Mouse (Mus musculus) liver, adult 2 months (tissue): Measurements from ENCODE around the gene Egr4. TPM values are rescaled to one million over a fixed set of nuclear protein-coding genes. Genes with fewer than 3 reads are reported as not detected.

Source experiments
- DNase-seq: peaks from one replicate; pipeline ENCODE4 v3.0.0-alpha.2; 2011; ENCODE audit warnings: low read depth, low spot score; ENCODE audit errors: extremely low read depth
- H3K27ac ChIP-seq: fragments of 200-500 bp; replicated peaks from 2 replicates; pipeline ENCODE4 v1.5.1; 2012; ENCODE audit warnings: low read depth, mild to moderate bottlenecking, control low read depth, inconsistent platforms, low read length; ENCODE audit not compliant: insufficient read depth
- H3K27me3 ChIP-seq: fragments of 200-500 bp; 2 replicates; pipeline ENCODE4 v1.6.1; 2012; ENCODE audit warnings: mild to moderate bottlenecking, moderate library complexity, low read length, inconsistent platforms; ENCODE audit not compliant: control insufficient read depth, insufficient read depth
- H3K36me3 ChIP-seq: fragments of 200-500 bp; 2 replicates; pipeline ENCODE4 v1.6.1; 2012; ENCODE audit warnings: low read length, inconsistent platforms; ENCODE audit not compliant: control insufficient read depth, insufficient read depth
- H3K4me1 ChIP-seq: fragments of 200-500 bp; 2 replicates; pipeline ENCODE4 v1.6.1; 2011; ENCODE audit warnings: low read length; ENCODE audit not compliant: control insufficient read depth, insufficient read depth
- H3K4me3 ChIP-seq: fragments of 200-500 bp; 2 replicates; pipeline ENCODE4 v1.5.1; 2011; ENCODE audit warnings: low read depth, mild to moderate bottlenecking, control low read depth, low read length, moderate library complexity; ENCODE audit not compliant: insufficient read depth
- H3K79me2 ChIP-seq: fragments of 200-500 bp; 2 replicates; pipeline ENCODE4 v1.6.1; 2012; ENCODE audit warnings: inconsistent platforms, mild to moderate bottlenecking, low read length, moderate library complexity; ENCODE audit not compliant: control insufficient read depth, insufficient read depth
- H3K9ac ChIP-seq: fragments of 200-500 bp; 2 replicates; pipeline ENCODE4 v1.6.1; 2012; ENCODE audit warnings: low read depth, mild to moderate bottlenecking, control low read depth, inconsistent platforms, low read length
- CTCF ChIP-seq: fragments of 200-500 bp; IDR thresholded peaks from 2 replicates; pipeline ENCODE4 v1.5.1; 2011; ENCODE audit warnings: low read depth, low read length, control low read depth
- POLR2A ChIP-seq: fragments of 200-500 bp; IDR thresholded peaks from 2 replicates; pipeline ENCODE4 v1.6.1; 2011; ENCODE audit warnings: low read length, control low read depth; ENCODE audit not compliant: insufficient read depth; ENCODE audit errors: extremely low read depth
- WGBS: fragments of 180-500 bp; shearing (Covaris S2); methylation state at CpG from one replicate; pipeline ENCODE4 v1.1.7; 2018; 5-methylcytosine and 5-hydroxymethylcytosine counted together
- polyA plus RNA-seq: library from polyadenylated mRNA; depleted of rRNA; stranded (reverse); fragments of >200 nt; gene quantifications from 2 replicates; pipeline ENCODE4 v1.2.3, GENCODE M21; 2012; rRNA removed
- total RNA-seq: library from RNA; depleted of rRNA; stranded (reverse); fragments of >200 nt; gene quantifications from 2 replicates; pipeline ENCODE4 v1.2.3, GENCODE M21; 2014; rRNA removed

Egr4 gene
- not detected in 2 replicates for total RNA-seq
- not detected in 2 replicates for polyA plus RNA-seq

DNA sequence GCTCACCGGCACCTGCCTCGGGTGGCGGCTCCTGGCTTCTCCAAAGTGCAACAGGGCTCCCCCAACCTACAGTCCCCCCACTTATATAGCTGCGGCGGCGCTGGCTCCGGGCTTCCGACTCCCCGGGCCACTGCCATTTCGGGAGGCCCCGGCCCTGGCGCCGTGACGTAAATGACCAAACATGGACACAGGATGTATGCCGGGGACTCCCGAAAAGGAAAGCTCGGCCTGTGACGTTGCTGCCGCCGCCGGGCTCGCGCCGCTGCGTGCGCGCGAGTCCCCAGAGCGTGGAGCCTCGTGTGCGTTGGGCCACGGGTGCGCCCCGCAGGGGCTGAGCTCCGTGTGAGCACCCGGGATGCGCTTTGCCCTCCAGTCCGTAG, at the start of gene Egr4:
Egr4 (minus strand) TSS at position 59 of the 380 bp plus-strand sequence.
- DNase-seq: no peak
- H3K27me3 ChIP-seq: peaks cover 38% of the 10 kb centered on the region
- no peak within 1 kb of the TSS for H3K4me3 ChIP-seq
- H3K27ac ChIP-seq: no peak within 1 kb of the TSS
- no peaks in the 10 kb centered on the region for H3K36me3 ChIP-seq
- no peak within 1 kb of the TSS for H3K9ac ChIP-seq
- H3K79me2 ChIP-seq: no peaks in the 10 kb centered on the region
- H3K4me1 ChIP-seq: no peaks in the 10 kb centered on the region
- 3% methylated on average over 38 of the region's 38 CpGs for WGBS
- no peak for TF ChIP-seq CTCF
- TF ChIP-seq POLR2A: no peak

GRCm38 (mm10) chr6:85562374-85562773, 49.0 kb upstream of the Egr4 start:
- TF ChIP-seq CTCF (peak; percentile 1; the same call in 1 of the 2 replicates), POLR2A (no peak)
- Histone ChIP-seq H3K9ac (no peak overlapping the region), H3K4me1 (no peaks in the 10 kb centered on the region), H3K79me2 (no peaks in the 10 kb centered on the region), H3K27ac (no peak overlapping the region), H3K36me3 (no peaks in the 10 kb centered on the region), H3K27me3 (no peaks in the 10 kb centered on the region), H3K4me3 (no peak overlapping the region)
- DNase-seq: no peak
- WGBS: 20% methylated on average over 1 of the region's 1 CpGs

GRCm38 (mm10) chr6:85547642-85548041, 34.3 kb upstream of the Egr4 start:
- Histone ChIP-seq H3K79me2 (no peaks in the 10 kb centered on the region), H3K9ac (no peak overlapping the region), H3K27ac (no peak overlapping the region), H3K4me1 (no peaks in the 10 kb centered on the region), H3K36me3 (no peaks in the 10 kb centered on the region), H3K27me3 (peaks cover 2% of the 10 kb centered on the region; the same call in 1 of the 2 replicates), H3K4me3 (no peak overlapping the region)
- 78% methylated on average over 5 of the region's 5 CpGs for WGBS
- no peak for DNase-seq
- TF ChIP-seq CTCF: no peak
- no peak for TF ChIP-seq POLR2A

- 82% methylated on average over 13 of the region's 13 CpGs for WGBS
- TF ChIP-seq POLR2A: no peak
- no peak for TF ChIP-seq CTCF
- H3K27me3 ChIP-seq: peaks cover 2% of the 10 kb centered on the region; the same call in 1 of the 2 replicates
- H3K9ac ChIP-seq: no peak overlapping the region
- no peaks in the 10 kb centered on the region for H3K79me2 ChIP-seq
- no peaks in the 10 kb centered on the region for H3K36me3 ChIP-seq
- no peak for DNase-seq
- H3K4me3 ChIP-seq: no peak overlapping the region
- H3K27ac ChIP-seq: no peak overlapping the region
- H3K4me1 ChIP-seq: no peaks in the 10 kb centered on the region
These were observed 31.0 kb upstream of the Egr4 start for GRCm38 (mm10) chr6:85544251-85544881.

DNA sequence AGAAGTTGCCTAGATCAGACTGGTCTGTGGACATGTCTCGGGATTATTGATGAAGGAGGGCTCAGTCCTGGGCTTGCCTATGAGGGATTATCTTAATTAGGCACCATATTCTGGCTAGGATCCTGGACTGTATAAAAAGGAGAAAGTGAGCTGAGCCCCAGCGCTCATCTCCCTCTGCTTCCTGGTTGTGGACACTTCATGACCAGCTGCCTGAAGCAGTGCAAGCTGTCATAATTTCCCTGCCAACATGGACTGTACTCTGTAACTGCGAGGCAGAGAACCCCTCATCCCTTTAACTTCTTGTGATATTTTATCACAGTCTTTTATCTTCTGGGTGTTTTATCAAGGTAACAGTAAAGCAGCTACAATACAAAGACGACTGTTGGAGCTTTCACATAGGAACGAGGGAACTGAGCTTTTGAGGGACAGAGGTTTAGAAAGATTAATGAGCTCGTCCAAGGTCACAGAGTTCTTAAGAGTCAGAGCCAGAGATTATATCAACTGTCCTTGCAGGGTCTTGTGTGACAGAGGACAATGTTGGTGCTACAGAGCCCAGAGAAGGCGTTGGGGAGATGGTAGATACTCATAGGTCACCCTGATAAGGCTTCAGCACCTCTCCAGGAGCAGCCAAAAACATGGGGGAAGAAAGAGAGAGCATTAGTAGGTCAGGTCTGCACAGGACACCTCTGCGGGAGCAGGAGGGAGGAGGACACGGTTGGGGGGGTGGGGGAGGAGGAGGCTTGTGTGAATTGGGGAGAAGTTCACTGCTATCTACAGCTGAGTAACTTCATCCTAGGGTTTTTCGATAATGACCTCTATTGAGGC, 30.2 kb upstream of the Egr4 start:
- no peak for TF ChIP-seq POLR2A
- TF ChIP-seq CTCF: no peak
- H3K4me1 ChIP-seq: no peaks in the 10 kb centered on the region
- H3K27ac ChIP-seq: no peak overlapping the region
- no peak for DNase-seq
- H3K9ac ChIP-seq: no peak overlapping the region
- no peaks in the 10 kb centered on the region for H3K79me2 ChIP-seq
- peaks cover 2% of the 10 kb centered on the region; the same call in 1 of the 2 replicates for H3K27me3 ChIP-seq
- WGBS: 69% methylated on average over 10 of the region's 10 CpGs
- no peaks in the 10 kb centered on the region for H3K36me3 ChIP-seq
- H3K4me3 ChIP-seq: no peak overlapping the region

DNA sequence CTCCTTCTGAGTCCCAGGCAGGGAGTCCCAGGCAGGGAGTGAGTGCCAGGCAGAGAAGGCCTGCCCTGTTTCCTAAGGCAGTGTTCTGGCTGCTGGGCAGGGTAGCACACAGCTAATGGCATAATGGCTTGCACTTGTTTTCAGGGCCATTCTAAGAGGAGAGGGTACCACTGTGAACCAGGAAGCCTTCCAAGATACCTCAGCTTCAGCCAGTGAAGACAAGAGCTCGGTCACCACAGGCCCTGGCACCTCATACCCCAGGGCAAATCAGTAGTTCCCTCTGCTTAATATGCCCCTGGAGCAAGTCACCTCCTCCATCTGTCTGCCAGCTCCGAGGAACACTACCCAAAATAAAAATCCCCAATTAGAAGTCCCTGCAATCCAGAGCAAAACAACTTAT, 9.4 kb upstream of the Egr4 start:
- TF ChIP-seq POLR2A (no peak), CTCF (no peak)

More for the DNA sequence above, 9.4 kb upstream of the Egr4 start:
- H3K36me3 ChIP-seq: no peaks in the 10 kb centered on the region
- no peaks in the 10 kb centered on the region for H3K4me1 ChIP-seq
- H3K27me3 ChIP-seq: 0 out of 2 replicates have a peak, but pooled peaks cover 2% of the 10 kb centered on the region
- H3K27ac ChIP-seq: no peak overlapping the region
- WGBS: 74% methylated on average over 2 of the region's 2 CpGs
- no peak for DNase-seq
- H3K4me3 ChIP-seq: no peak overlapping the region
- no peak overlapping the region for H3K9ac ChIP-seq
- no peaks in the 10 kb centered on the region for H3K79me2 ChIP-seq
